Mouse (Mus musculus): Measurements from ENCODE around the gene Hcfc1.

DNA sequence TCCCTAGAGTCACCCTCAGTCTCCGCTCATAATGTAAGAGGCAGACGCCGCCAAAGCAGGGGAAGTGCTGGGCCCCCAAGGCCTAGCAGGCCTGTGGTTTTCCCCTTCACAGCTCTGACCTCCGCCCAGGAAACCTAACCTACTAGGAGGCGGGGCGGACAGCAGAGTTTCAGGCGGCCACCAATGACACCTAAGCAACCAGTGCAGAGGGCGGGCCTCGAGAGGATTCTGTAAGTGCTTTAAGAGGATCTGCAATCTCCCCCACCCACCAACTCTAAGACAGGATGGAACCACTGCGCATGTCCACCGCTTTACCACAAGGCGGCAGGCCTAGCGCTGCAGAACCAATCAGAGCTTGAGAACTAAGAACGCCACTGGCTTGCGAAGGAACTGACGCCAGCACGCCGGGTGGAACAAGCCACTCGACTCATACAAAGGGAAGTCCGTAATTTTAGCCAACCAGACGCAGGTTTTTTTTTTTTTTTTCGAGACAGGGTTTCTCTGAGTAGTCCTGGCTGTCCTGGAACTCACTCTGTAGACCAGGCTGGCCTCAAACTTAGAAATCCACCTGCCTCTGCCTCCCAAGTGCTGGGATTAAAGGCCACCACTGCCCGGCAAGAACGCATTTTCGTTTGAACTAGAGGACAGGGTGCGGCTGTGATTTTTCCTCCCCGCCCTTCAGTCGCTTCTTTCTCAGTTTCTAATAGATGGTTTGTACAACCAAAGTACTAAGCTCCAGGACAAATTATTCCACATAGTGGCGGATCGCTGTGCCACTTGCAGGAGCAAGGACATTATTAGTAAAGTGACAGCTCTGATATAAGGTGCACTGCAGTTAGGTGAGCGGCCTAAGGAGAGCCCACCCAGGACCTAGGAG, 51.1 kb downstream of the Hcfc1 start:
- peak; percentile 78 for TF ChIP-seq POLR2A (IDR thresholded peaks at IDR 0.05; ENCODE audit: insufficient read depth, low read depth, low read length)
- TF ChIP-seq CTCF (IDR thresholded peaks at IDR 0.05): peak; percentile 58
- TF ChIP-seq EP300 (IDR thresholded peaks at IDR 0.05; ENCODE audit: insufficient read depth, low read depth, low read length): 0 out of 2 replicates have a peak, but pooled peaks have one; percentile 65
